Mouse (Mus musculus): ENCODE results near the gene Naf1.
A peak's percentile ranks its signal among the peaks of the same experiment; 100 is the strongest.

Naf1 gene

GRCm38 (mm10) chr8:66860023-66860422 is at the start of gene Naf1:
Naf1 (plus strand) TSS chr8:66860217.
- DNase-seq (ENCODE audit: low spot score in 2 of 2): peak; percentile 92 to 94

GRCm38 (mm10) chr8:66860921-66861588 is 1.0 kb downstream of the Naf1 start:
- DNase-seq (ENCODE audit: low spot score in 2 of 2): peak; percentile 7 to 9

- DNase-seq (ENCODE audit: low spot score in 2 of 2): no peak
These were observed 1.8 kb downstream of the Naf1 start for GRCm38 (mm10) chr8:66861589-66862500.

- no peak for DNase-seq (ENCODE audit: low spot score in 2 of 2)
These were observed 3.7 kb downstream of the Naf1 start for GRCm38 (mm10) chr8:66863761-66864160.

- DNase-seq (ENCODE audit: low spot score in 2 of 2): no peak
These were observed 5.1 kb downstream of the Naf1 start for GRCm38 (mm10) chr8:66865120-66865519.

GRCm38 (mm10) chr8:66867679-66868078 is 7.7 kb downstream of the Naf1 start:
- DNase-seq (ENCODE audit: low spot score in 2 of 2): no peak

- no peak for DNase-seq (ENCODE audit: low spot score in 2 of 2)
These were observed 9.4 kb downstream of the Naf1 start for GRCm38 (mm10) chr8:66869211-66869932.

- no peak for DNase-seq (ENCODE audit: low spot score in 2 of 2)
These were observed 23.8 kb downstream of the Naf1 start for GRCm38 (mm10) chr8:66883866-66884265.

GRCm38 (mm10) chr8:66891879-66892278 is 31.9 kb downstream of the Naf1 start:
- DNase-seq (ENCODE audit: low spot score in 2 of 2): no peak

- DNase-seq (ENCODE audit: low spot score in 2 of 2): no peak
These were observed 45.0 kb downstream of the Naf1 start for GRCm38 (mm10) chr8:66905000-66905399.

- no peak for DNase-seq (ENCODE audit: low spot score in 2 of 2)
These were observed 45.5 kb downstream of the Naf1 start for GRCm38 (mm10) chr8:66905557-66905956.

- no peak for DNase-seq (ENCODE audit: low spot score in 2 of 2)
These were observed 46.1 kb downstream of the Naf1 start for GRCm38 (mm10) chr8:66906116-66906515.

- no peak for DNase-seq (ENCODE audit: low spot score in 2 of 2)
These were observed 50.7 kb downstream of the Naf1 start for GRCm38 (mm10) chr8:66910684-66911083.

GRCm38 (mm10) chr8:66913616-66914536 is 53.9 kb downstream of the Naf1 start:
- DNase-seq (ENCODE audit: low spot score in 2 of 2): peak; percentile 2 to 16

GRCm38 (mm10) chr8:66916056-66916455 is 56.0 kb downstream of the Naf1 start:
- DNase-seq (ENCODE audit: low spot score in 2 of 2): no peak

GRCm38 (mm10) chr8:66917695-66918467 is 57.9 kb downstream of the Naf1 start:
- no peak for DNase-seq (ENCODE audit: low spot score in 2 of 2)

- no peak for DNase-seq (ENCODE audit: low spot score in 2 of 2)
These were observed 58.5 kb downstream of the Naf1 start for GRCm38 (mm10) chr8:66918471-66918870.

- DNase-seq (ENCODE audit: low spot score in 2 of 2): no peak
These were observed 73.7 kb downstream of the Naf1 start for GRCm38 (mm10) chr8:66933746-66934145.

GRCm38 (mm10) chr8:66936236-66936635 is 76.2 kb downstream of the Naf1 start:
- no peak for DNase-seq (ENCODE audit: low spot score in 2 of 2)

Measured in urinary bladder, postnatal 36 days (tissue).